Mouse (Mus musculus) liver, adult 2 months (tissue): ENCODE results near the gene Kdm1b. TPM values are rescaled to one million over a fixed set of nuclear protein-coding genes. Genes with fewer than 3 reads are reported as not detected.
A peak's percentile ranks its signal among the peaks of the same experiment; 100 is the strongest.

Source experiments
- DNase-seq: peaks from one replicate; pipeline ENCODE4 v3.0.0-alpha.2; 2011; ENCODE audit warnings: low read depth, low spot score; ENCODE audit errors: extremely low read depth
- H3K27ac ChIP-seq: fragments of 200-500 bp; replicated peaks from 2 replicates; pipeline ENCODE4 v1.5.1; 2012; ENCODE audit warnings: low read depth, mild to moderate bottlenecking, control low read depth, inconsistent platforms, low read length; ENCODE audit not compliant: insufficient read depth
- H3K27me3 ChIP-seq: fragments of 200-500 bp; 2 replicates; pipeline ENCODE4 v1.6.1; 2012; ENCODE audit warnings: mild to moderate bottlenecking, moderate library complexity, low read length, inconsistent platforms; ENCODE audit not compliant: control insufficient read depth, insufficient read depth
- H3K36me3 ChIP-seq: fragments of 200-500 bp; 2 replicates; pipeline ENCODE4 v1.6.1; 2012; ENCODE audit warnings: low read length, inconsistent platforms; ENCODE audit not compliant: control insufficient read depth, insufficient read depth
- H3K4me1 ChIP-seq: fragments of 200-500 bp; 2 replicates; pipeline ENCODE4 v1.6.1; 2011; ENCODE audit warnings: low read length; ENCODE audit not compliant: control insufficient read depth, insufficient read depth
- H3K4me3 ChIP-seq: fragments of 200-500 bp; 2 replicates; pipeline ENCODE4 v1.5.1; 2011; ENCODE audit warnings: low read depth, mild to moderate bottlenecking, control low read depth, low read length, moderate library complexity; ENCODE audit not compliant: insufficient read depth
- H3K79me2 ChIP-seq: fragments of 200-500 bp; 2 replicates; pipeline ENCODE4 v1.6.1; 2012; ENCODE audit warnings: inconsistent platforms, mild to moderate bottlenecking, low read length, moderate library complexity; ENCODE audit not compliant: control insufficient read depth, insufficient read depth
- H3K9ac ChIP-seq: fragments of 200-500 bp; 2 replicates; pipeline ENCODE4 v1.6.1; 2012; ENCODE audit warnings: low read depth, mild to moderate bottlenecking, control low read depth, inconsistent platforms, low read length
- CTCF ChIP-seq: fragments of 200-500 bp; IDR thresholded peaks from 2 replicates; pipeline ENCODE4 v1.5.1; 2011; ENCODE audit warnings: low read depth, low read length, control low read depth
- POLR2A ChIP-seq: fragments of 200-500 bp; IDR thresholded peaks from 2 replicates; pipeline ENCODE4 v1.6.1; 2011; ENCODE audit warnings: low read length, control low read depth; ENCODE audit not compliant: insufficient read depth; ENCODE audit errors: extremely low read depth
- WGBS: fragments of 180-500 bp; shearing (Covaris S2); methylation state at CpG from one replicate; pipeline ENCODE4 v1.1.7; 2018; 5-methylcytosine and 5-hydroxymethylcytosine counted together
- polyA plus RNA-seq: library from polyadenylated mRNA; depleted of rRNA; stranded (reverse); fragments of >200 nt; gene quantifications from 2 replicates; pipeline ENCODE4 v1.2.3, GENCODE M21; 2012
- total RNA-seq: library from RNA; depleted of rRNA; stranded (reverse); fragments of >200 nt; gene quantifications from 2 replicates; pipeline ENCODE4 v1.2.3, GENCODE M21; 2014

The Kdm1b gene
- total and polyA plus RNA-seq, 2 experiments = 7.4 to 21.1 TPM

GRCm38 (mm10) chr13:47109239-47109638 lies 65.9 kb downstream of the Kdm1b start:
- Histone ChIP-seq H3K27me3 (no peaks in the 10 kb centered on the region), H3K4me1 (peaks cover 3% of the 10 kb centered on the region; the same call in 1 of the 2 replicates), H3K79me2 (no peaks in the 10 kb centered on the region; the same call in 1 of the 2 replicates), H3K36me3 (no peaks in the 10 kb centered on the region), H3K4me3 (no peak overlapping the region), H3K27ac (no peak overlapping the region), H3K9ac (no peak overlapping the region)
- TF ChIP-seq POLR2A (no peak), CTCF (no peak)
- 91% methylated on average over 2 of the region's 2 CpGs for WGBS
- DNase-seq = no peak

GRCm38 (mm10) chr13:47111185-47111584 lies 67.9 kb downstream of the Kdm1b start:
- no peaks in the 10 kb centered on the region for H3K36me3 ChIP-seq
- no peak overlapping the region for H3K27ac ChIP-seq
- H3K4me3 ChIP-seq = no peak overlapping the region
- no peak for TF ChIP-seq CTCF
- TF ChIP-seq POLR2A = no peak
- no peaks in the 10 kb centered on the region for H3K79me2 ChIP-seq
- 88% methylated on average over 3 of the region's 3 CpGs for WGBS
- H3K9ac ChIP-seq = no peak overlapping the region
- no peak for DNase-seq
- no peaks in the 10 kb centered on the region for H3K4me1 ChIP-seq
- no peaks in the 10 kb centered on the region for H3K27me3 ChIP-seq

GRCm38 (mm10) chr13:47112056-47112455 lies 68.8 kb downstream of the Kdm1b start:
- no peak overlapping the region for H3K9ac ChIP-seq
- no peak overlapping the region for H3K4me3 ChIP-seq
- DNase-seq = no peak
- H3K79me2 ChIP-seq = no peaks in the 10 kb centered on the region
- no peaks in the 10 kb centered on the region for H3K4me1 ChIP-seq
- 83% methylated on average over 3 of the region's 3 CpGs for WGBS
- no peak overlapping the region for H3K27ac ChIP-seq
- no peak for TF ChIP-seq POLR2A
- TF ChIP-seq CTCF = no peak
- H3K27me3 ChIP-seq = no peaks in the 10 kb centered on the region
- H3K36me3 ChIP-seq = no peaks in the 10 kb centered on the region

GRCm38 (mm10) chr13:47112924-47113323 lies 69.6 kb downstream of the Kdm1b start:
- TF ChIP-seq POLR2A = no peak
- TF ChIP-seq CTCF = no peak
- no peak for DNase-seq
- no peaks in the 10 kb centered on the region for H3K36me3 ChIP-seq
- H3K9ac ChIP-seq = no peak overlapping the region
- no peaks in the 10 kb centered on the region for H3K79me2 ChIP-seq
- no peak overlapping the region for H3K27ac ChIP-seq
- H3K4me3 ChIP-seq = no peak overlapping the region
- WGBS = 63% methylated on average over 3 of the region's 3 CpGs
- H3K27me3 ChIP-seq = no peaks in the 10 kb centered on the region
- no peaks in the 10 kb centered on the region for H3K4me1 ChIP-seq

GRCm38 (mm10) chr13:47116000-47116399 lies 72.7 kb downstream of the Kdm1b start:
- H3K27me3 ChIP-seq = no peaks in the 10 kb centered on the region
- H3K9ac ChIP-seq = no peak overlapping the region
- H3K36me3 ChIP-seq = no peaks in the 10 kb centered on the region
- no peaks in the 10 kb centered on the region for H3K4me1 ChIP-seq
- H3K27ac ChIP-seq = no peak overlapping the region
- WGBS = 94% methylated on average over 3 of the region's 3 CpGs
- TF ChIP-seq POLR2A (no peak), CTCF (no peak)
- H3K79me2 ChIP-seq = no peaks in the 10 kb centered on the region
- no peak for DNase-seq
- H3K4me3 ChIP-seq = no peak overlapping the region

GRCm38 (mm10) chr13:47121333-47121889 lies 78.1 kb downstream of the Kdm1b start:
- no peak for DNase-seq
- no peaks in the 10 kb centered on the region for H3K27me3 ChIP-seq
- TF ChIP-seq CTCF = peak; percentile 56
- no peak for TF ChIP-seq POLR2A

More at GRCm38 (mm10) chr13:47121333-47121889, 78.1 kb downstream of the Kdm1b start:
- Histone ChIP-seq H3K79me2 (peaks cover 2% of the 10 kb centered on the region; the same call in 1 of the 2 replicates), H3K4me3 (no peak overlapping the region), H3K36me3 (no peaks in the 10 kb centered on the region), H3K9ac (no peak overlapping the region), H3K27ac (no peak overlapping the region), H3K4me1 (peaks cover 5% of the 10 kb centered on the region; the same call in 1 of the 2 replicates)
- 62% methylated on average over 12 of the region's 12 CpGs for WGBS
